Mouse (Mus musculus): ENCODE data around the gene Mapkbp1. TPM values are rescaled to one million over a fixed set of nuclear protein-coding genes. Genes with fewer than 3 reads are reported as not detected.

Mapkbp1 gene
- 6.4 TPM for polyA plus RNA-seq (2012; fragmentation: generic; extraction: Trizol)

GRCm38 (mm10) chr2:119972537-119972879, at the start of gene Mapkbp1:
Mapkbp1 (plus strand) TSS chr2:119972699.
- Histone ChIP-seq H3ac (ENCODE audit: control insufficient read depth, insufficient read length) (peak within 1 kb of the TSS; percentile 50), H3K36me3 (ENCODE audit: control insufficient read depth, insufficient read depth) (no peaks in the 10 kb centered on the region), H3K4me3 (peak within 1 kb of the TSS; percentile 43), H3K4me2 (ENCODE audit: low read depth) (peak within 1 kb of the TSS; percentile 82), H3K79me2 (ENCODE audit: control insufficient read depth, insufficient read depth) (no peaks in the 10 kb centered on the region), H3K27me3 (ENCODE audit: control insufficient read depth, insufficient read depth, insufficient read length) (no peaks in the 10 kb centered on the region)
- TF ChIP-seq E2F4 (IDR thresholded peaks at IDR 0.05; ENCODE audit: insufficient read depth) (no peak), MYOD1 (IDR thresholded peaks at IDR 0.05; ENCODE audit: control insufficient read depth in 1 of 3, insufficient read length in 2 of 3, low read depth in 2 of 3) (no peak), POLR2A (IDR thresholded peaks at IDR 0.05; ENCODE audit: insufficient read length, low read depth) (no peak), USF1 (IDR thresholded peaks at IDR 0.05; ENCODE audit: low read depth) (no peak), SRF (IDR thresholded peaks at IDR 0.05; ENCODE audit: control insufficient read depth, insufficient read length, low read depth) (no peak), MAX (IDR thresholded peaks at IDR 0.05; ENCODE audit: low read depth) (no peak), CEBPB (IDR thresholded peaks at IDR 0.05; ENCODE audit: insufficient read depth, poor library complexity, severe bottlenecking) (no peak), POLR2AphosphoS2 (IDR thresholded peaks at IDR 0.05; ENCODE audit: insufficient read length, low read depth) (no peak), REST (IDR thresholded peaks at IDR 0.05; ENCODE audit: insufficient read depth, insufficient read length) (no peak), TCF12 (IDR thresholded peaks at IDR 0.05; ENCODE audit: insufficient read depth, poor library complexity, severe bottlenecking) (no peak)

GRCm38 (mm10) chr2:119970571-119970970, 1.9 kb upstream of the Mapkbp1 start:
- Histone ChIP-seq H3ac (ENCODE audit: control insufficient read depth, insufficient read length) (no peak overlapping the region), H3K27me3 (ENCODE audit: control insufficient read depth, insufficient read depth, insufficient read length) (no peaks in the 10 kb centered on the region), H3K79me2 (ENCODE audit: control insufficient read depth, insufficient read depth) (no peaks in the 10 kb centered on the region), H3K4me3 (no peak overlapping the region), H3K4me2 (ENCODE audit: low read depth) (peak overlapping the region; percentile 21), H3K36me3 (ENCODE audit: control insufficient read depth, insufficient read depth) (no peaks in the 10 kb centered on the region)
- no peak for TF ChIP-seq TCF3 (IDR thresholded peaks at IDR 0.05; ENCODE audit: insufficient read length, low read depth)

- no peak overlapping the region for H3K4me3 ChIP-seq
- H3K4me2 ChIP-seq (ENCODE audit: low read depth): peak overlapping the region; percentile 60
- H3ac ChIP-seq (ENCODE audit: control insufficient read depth, insufficient read length): no peak overlapping the region
- no peak for TF ChIP-seq CEBPB (IDR thresholded peaks at IDR 0.05; ENCODE audit: insufficient read depth, poor library complexity, severe bottlenecking)
- no peak for TF ChIP-seq POLR2AphosphoS2 (IDR thresholded peaks at IDR 0.05; ENCODE audit: insufficient read length, low read depth)
- no peak for TF ChIP-seq MAX (IDR thresholded peaks at IDR 0.05; ENCODE audit: low read depth)
- no peak for TF ChIP-seq USF1 (IDR thresholded peaks at IDR 0.05; ENCODE audit: low read depth)
- no peak for TF ChIP-seq MYOG (IDR thresholded peaks at IDR 0.05; ENCODE audit: control insufficient read depth in 1 of 3, insufficient read depth in 1 of 3, insufficient read length in 2 of 3, low read depth in 2 of 3)
- TF ChIP-seq SRF (IDR thresholded peaks at IDR 0.05; ENCODE audit: control insufficient read depth, insufficient read length, low read depth): no peak
- TF ChIP-seq E2F4 (IDR thresholded peaks at IDR 0.05; ENCODE audit: insufficient read depth): no peak
- TF ChIP-seq TCF3 (IDR thresholded peaks at IDR 0.05; ENCODE audit: insufficient read length, low read depth): no peak
- no peak for TF ChIP-seq POLR2A (IDR thresholded peaks at IDR 0.05; ENCODE audit: insufficient read length, low read depth)
- TF ChIP-seq TCF12 (IDR thresholded peaks at IDR 0.05; ENCODE audit: insufficient read depth, poor library complexity, severe bottlenecking): no peak
- TF ChIP-seq MYOD1 (IDR thresholded peaks at IDR 0.05; ENCODE audit: control insufficient read depth in 1 of 3, insufficient read length in 2 of 3, low read depth in 2 of 3): no peak
- TF ChIP-seq REST (IDR thresholded peaks at IDR 0.05; ENCODE audit: insufficient read depth, insufficient read length): no peak
- no peaks in the 10 kb centered on the region for H3K27me3 ChIP-seq (ENCODE audit: control insufficient read depth, insufficient read depth, insufficient read length)
- H3K36me3 ChIP-seq (ENCODE audit: control insufficient read depth, insufficient read depth): no peaks in the 10 kb centered on the region
- no peaks in the 10 kb centered on the region for H3K79me2 ChIP-seq (ENCODE audit: control insufficient read depth, insufficient read depth)
Observed at GRCm38 (mm10) chr2:119971316-119971715, 1.2 kb upstream of the Mapkbp1 start.

- Histone ChIP-seq H3K36me3 (ENCODE audit: control insufficient read depth, insufficient read depth) (no peaks in the 10 kb centered on the region), H3K27me3 (ENCODE audit: control insufficient read depth, insufficient read depth, insufficient read length) (no peaks in the 10 kb centered on the region), H3K79me2 (ENCODE audit: control insufficient read depth, insufficient read depth) (no peaks in the 10 kb centered on the region), H3ac (ENCODE audit: control insufficient read depth, insufficient read length) (peak overlapping the region; percentile 50), H3K4me3 (peak overlapping the region; percentile 43), H3K4me2 (ENCODE audit: low read depth) (peak overlapping the region; percentile 82)
- TF ChIP-seq MYOG (IDR thresholded peaks at IDR 0.05; ENCODE audit: control insufficient read depth in 1 of 3, insufficient read depth in 1 of 3, insufficient read length in 2 of 3, low read depth in 2 of 3): peak in 1 of 3 experiments; percentile 3
- no peak for TF ChIP-seq TCF12 (IDR thresholded peaks at IDR 0.05; ENCODE audit: insufficient read depth, poor library complexity, severe bottlenecking)
- TF ChIP-seq E2F4 (IDR thresholded peaks at IDR 0.05; ENCODE audit: insufficient read depth): no peak
- TF ChIP-seq POLR2AphosphoS2 (IDR thresholded peaks at IDR 0.05; ENCODE audit: insufficient read length, low read depth): peak; percentile 96
- TF ChIP-seq POLR2A (IDR thresholded peaks at IDR 0.05; ENCODE audit: insufficient read length, low read depth): peak; percentile 97
- TF ChIP-seq MYOD1 (IDR thresholded peaks at IDR 0.05; ENCODE audit: control insufficient read depth in 1 of 3, insufficient read length in 2 of 3, low read depth in 2 of 3): peak in 1 of 3 experiments; percentile 20
- TF ChIP-seq SRF (IDR thresholded peaks at IDR 0.05; ENCODE audit: control insufficient read depth, insufficient read length, low read depth): peak; percentile 63
- no peak for TF ChIP-seq MAX (IDR thresholded peaks at IDR 0.05; ENCODE audit: low read depth)
Observed at GRCm38 (mm10) chr2:119971837-119972536, 512 bp upstream of the Mapkbp1 start.

- TF ChIP-seq E2F4 (IDR thresholded peaks at IDR 0.05; ENCODE audit: insufficient read depth): no peak
- no peak for TF ChIP-seq MYOD1 (IDR thresholded peaks at IDR 0.05; ENCODE audit: control insufficient read depth in 1 of 3, insufficient read length in 2 of 3, low read depth in 2 of 3)
- TF ChIP-seq POLR2AphosphoS2 (IDR thresholded peaks at IDR 0.05; ENCODE audit: insufficient read length, low read depth): no peak
- TF ChIP-seq CEBPB (IDR thresholded peaks at IDR 0.05; ENCODE audit: insufficient read depth, poor library complexity, severe bottlenecking): no peak
- TF ChIP-seq TCF3 (IDR thresholded peaks at IDR 0.05; ENCODE audit: insufficient read length, low read depth): no peak
- TF ChIP-seq MYOG (IDR thresholded peaks at IDR 0.05; ENCODE audit: control insufficient read depth in 1 of 3, insufficient read depth in 1 of 3, insufficient read length in 2 of 3, low read depth in 2 of 3): no peak
- TF ChIP-seq USF1 (IDR thresholded peaks at IDR 0.05; ENCODE audit: low read depth): no peak
- TF ChIP-seq MAX (IDR thresholded peaks at IDR 0.05; ENCODE audit: low read depth): no peak
- no peak for TF ChIP-seq REST (IDR thresholded peaks at IDR 0.05; ENCODE audit: insufficient read depth, insufficient read length)
- TF ChIP-seq SRF (IDR thresholded peaks at IDR 0.05; ENCODE audit: control insufficient read depth, insufficient read length, low read depth): no peak
- no peak for TF ChIP-seq POLR2A (IDR thresholded peaks at IDR 0.05; ENCODE audit: insufficient read length, low read depth)
- no peaks in the 10 kb centered on the region for H3K36me3 ChIP-seq (ENCODE audit: control insufficient read depth, insufficient read depth)
- no peak overlapping the region for H3K4me2 ChIP-seq (ENCODE audit: low read depth)
- no peak overlapping the region for H3ac ChIP-seq (ENCODE audit: control insufficient read depth, insufficient read length)
- no peak overlapping the region for H3K4me3 ChIP-seq
- no peaks in the 10 kb centered on the region for H3K27me3 ChIP-seq (ENCODE audit: control insufficient read depth, insufficient read depth, insufficient read length)
- H3K79me2 ChIP-seq (ENCODE audit: control insufficient read depth, insufficient read depth): no peaks in the 10 kb centered on the region
Observed at GRCm38 (mm10) chr2:119980343-119980986, 8.0 kb downstream of the Mapkbp1 start.
